Mouse (Mus musculus) naive thymus-derived CD4-positive, alpha-beta T cell, adult 5 months (primary cell): ENCODE results near the gene Gria4. TPM values are rescaled to one million over a fixed set of nuclear protein-coding genes. Genes with fewer than 3 reads are reported as not detected.

Experiments used
- polyA plus RNA-seq: library from polyadenylated mRNA; unstranded; fragments of 100-300 nt; shearing (Covaris generic); gene quantifications from one replicate; pipeline ENCODE4 v1.2.1, GENCODE M21; 2017

Gria4 gene
- not detected for polyA plus RNA-seq

DNA sequence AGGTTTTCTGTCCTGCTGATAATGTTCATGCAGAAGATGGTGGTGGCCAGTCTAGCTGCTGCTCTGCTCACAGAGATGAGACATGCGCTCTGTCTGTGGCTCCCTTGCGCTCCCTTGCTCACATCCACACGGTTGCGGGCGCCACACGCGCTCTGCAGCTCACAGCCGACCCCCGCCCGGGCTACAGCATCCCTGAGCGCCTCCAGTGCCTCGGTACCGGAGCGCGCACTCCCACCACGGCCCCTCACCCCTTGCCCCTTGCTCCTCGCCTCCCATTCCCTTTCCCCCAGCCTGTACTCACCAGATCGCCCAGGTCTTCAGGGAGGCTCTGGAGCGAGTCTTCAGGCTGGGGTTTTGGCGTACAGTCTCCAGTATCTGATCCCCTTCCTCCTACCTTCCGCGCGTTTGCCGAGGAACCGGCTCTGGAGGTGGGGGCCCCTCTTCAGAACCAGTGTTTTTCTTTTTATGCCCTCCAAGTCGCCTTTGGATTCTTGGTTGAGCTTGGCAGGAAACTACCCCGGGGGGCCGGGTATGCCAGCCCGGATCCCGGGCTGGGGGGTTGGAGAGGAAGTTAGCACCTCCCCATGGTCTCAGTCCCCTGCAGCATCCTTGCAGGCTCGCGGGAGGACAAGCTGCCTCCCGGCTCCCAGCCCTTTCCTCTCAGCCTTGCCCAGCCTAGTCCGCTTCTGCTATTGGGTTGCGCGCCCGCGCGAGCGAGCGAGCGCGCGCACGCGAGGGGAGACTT is at the start of gene Gria4:
Gria4 (minus strand) TSS at position 691 of the 745 bp plus-strand sequence.

GRCm38 (mm10) chr9:4375828-4376639 is 420.0 kb downstream of the Gria4 start, which contains the start of gene Msantd4:
Msantd4 (plus strand) TSS chr9:4376562.

